8 mouse cellular contexts compared by ENCODE assay signal in genomic region chr9:106159784-106160301, GRCm38 (mm10). TPM values are rescaled to one million over a fixed set of nuclear protein-coding genes. Genes with fewer than 3 reads are reported as not detected.
DNase-seq lines count a peak whose midpoint lies in the region; ATAC-seq lines count a peak whose summit lies in the region.

No protein-coding gene starts in this region.

- peak overlapping the region; percentile 91 for H3K27ac ChIP-seq in intestine, embryonic 16.5 days (ENCODE audit: low read length)

- H3K36me3 ChIP-seq in intestine, embryonic 16.5 days (ENCODE audit: control insufficient read depth, insufficient read depth, low read length) = no peaks in the 10 kb centered on the region

- H3K27me3 ChIP-seq in intestine, embryonic 16.5 days (replicated peaks; ENCODE audit: control insufficient read depth, insufficient read depth, low read length) = no peaks in the 10 kb centered on the region

- peak overlapping the region; percentile 68 for H3K9ac ChIP-seq in intestine, embryonic 16.5 days (ENCODE audit: low read depth, low read length)

- intact Hi-C loops in left cerebral cortex, postnatal 25 days (cut with DNase I) = no loop called here

- H3K4me2 ChIP-seq in intestine, embryonic 16.5 days (ENCODE audit: low read depth, low read length) = peak overlapping the region; percentile 58

- peak overlapping the region; percentile 61 for H3K4me3 ChIP-seq in intestine, embryonic 16.5 days (ENCODE audit: low read length)

- peak; percentile 98 for DNase-seq in adrenal gland, postnatal 10 days
- DNase-seq in embryo, embryonic 9.5 days (ENCODE audit: extremely low spot score) = peak; percentile 91
- DNase-seq in gastrocnemius, postnatal 4 days (ENCODE audit: low spot score in 2 of 2) = peak; percentile 95 to 99
- peak; percentile 94 to 95 for DNase-seq in left cerebral cortex, postnatal 25 days (ENCODE audit: low spot score in 2 of 2)
- DNase-seq in mesoderm, embryonic 11.5 days (ENCODE audit: low read depth, low spot score) = peak; percentile 94
- peak; percentile 90 for DNase-seq in right cerebral cortex, postnatal 25 days
- DNase-seq in urinary bladder, postnatal 36 days (ENCODE audit: low spot score in 2 of 2) = peak; percentile 93 to 97

- H3K9me3 ChIP-seq in intestine, embryonic 16.5 days (ENCODE audit: control insufficient read depth, low read length) = no peaks in the 10 kb centered on the region

- peak; percentile 84 for ATAC-seq in intestine, embryonic 16.5 days

- H3K4me1 ChIP-seq in intestine, embryonic 16.5 days (ENCODE audit: control insufficient read depth, insufficient read depth, low read length) = 0 out of 2 replicates have a peak, but pooled peaks cover 3% of the 10 kb centered on the region

- 5% methylated on average over 24 of the region's 24 CpGs for WGBS in intestine, embryonic 16.5 days

RNA-seq across cellular contexts. Expression of gene Glyctk, which starts 1.9 kb away (rescaled TPM):
- total RNA-seq in adrenal gland, postnatal 10 days (2021) = 10 to 100 TPM; 15.7 to 23.2 TPM
- total RNA-seq in gastrocnemius, postnatal 4 days (2021) = 1 to 10 TPM; 1.1 to 3.0 TPM
- polyA plus RNA-seq in intestine, embryonic 16.5 days (2015; fragmentation: Nextera tagmentation; extraction: Ambion mirVana) = 8.6 and 10.8 TPM in 2 replicates
- 1 to 10 TPM; 3.3 to 5.3 TPM for total RNA-seq in left cerebral cortex, postnatal 25 days (2021)

RNA-seq across cellular contexts. Expression of gene Wdr82, which starts 10.9 kb away (rescaled TPM):
- total RNA-seq in adrenal gland, postnatal 10 days (2021) = 10 to 100 TPM; 72.1 to 87.6 TPM
- total RNA-seq in gastrocnemius, postnatal 4 days (2021) = 10 to 100 TPM; 60.3 to 62.5 TPM
- 12.4 and 12.8 TPM in 2 replicates for polyA plus RNA-seq in intestine, embryonic 16.5 days (2015; fragmentation: Nextera tagmentation; extraction: Ambion mirVana)
- total RNA-seq in left cerebral cortex, postnatal 25 days (2021) = 100 to 1,000 TPM; 136 to 141 TPM

RNA-seq across cellular contexts. Expression of gene Ppm1m, which starts 39.7 kb away (rescaled TPM):
- total RNA-seq in adrenal gland, postnatal 10 days (2021) = 100 to 1,000 TPM; 119 to 129 TPM
- total RNA-seq in gastrocnemius, postnatal 4 days (2021) = 10 to 100 TPM; 16.7 to 20.8 TPM
- polyA plus RNA-seq in intestine, embryonic 16.5 days (2015; fragmentation: Nextera tagmentation; extraction: Ambion mirVana) = 23.4 and 26.3 TPM in 2 replicates
- 10 to 100 TPM; 18.0 to 24.7 TPM for total RNA-seq in left cerebral cortex, postnatal 25 days (2021)

RNA-seq across cellular contexts. Expression of gene Twf2, which starts 43.1 kb away (rescaled TPM):
- total RNA-seq in adrenal gland, postnatal 10 days (2021) = 10 to 100 TPM; 38.5 to 58.6 TPM
- total RNA-seq in gastrocnemius, postnatal 4 days (2021) = 100 to 1,000 TPM in 1 of 2 experiments, 10 to 100 TPM in 1; 92.7 to 105 TPM
- polyA plus RNA-seq in intestine, embryonic 16.5 days (2015; fragmentation: Nextera tagmentation; extraction: Ambion mirVana) = 48.6 and 50.0 TPM in 2 replicates
- 10 to 100 TPM; 55.1 to 59.6 TPM for total RNA-seq in left cerebral cortex, postnatal 25 days (2021)

Comparison
In these comparisons a context has a peak if more than half of its experiments do, and no peak if none do; other contexts are left out.
1. Peak in every context shown above with its lines: DNase-seq, ATAC-seq, H3K4me3 ChIP-seq and H3K27ac ChIP-seq.
2. RNA of gene Ppm1m, which starts 39.7 kb away (total RNA-seq): 119 to 129 TPM in adrenal gland, postnatal 10 days; 18.0 to 24.7 TPM in left cerebral cortex, postnatal 25 days and 16.7 to 20.8 TPM in gastrocnemius, postnatal 4 days; every median in the first group is over 4 times any median in the second.